Mouse (Mus musculus) frontal cortex, adult 2 months (tissue): ENCODE data around the gene Srsf2. TPM values are rescaled to one million over a fixed set of nuclear protein-coding genes. Genes with fewer than 3 reads are reported as not detected.
"Not testable (repeated sequence)": the region's sequence is repeated elsewhere in the genome, so short reads cannot be mapped to it uniquely, and the experiment has no call there.

Experiments
- DNase-seq, 2 experiments: peaks; one replicate each; pipeline ENCODE4 v3.0.0; 2022; ENCODE audit warnings: low spot score in 1 of 2; ENCODE audit errors: extremely low spot score in 1 of 2
- polyA plus RNA-seq: library from polyadenylated mRNA; depleted of rRNA; stranded (reverse); fragments of >200 nt; gene quantifications from 2 replicates; pipeline ENCODE4 v1.2.3, GENCODE M21; 2012

The Srsf2 gene
- polyA plus RNA-seq, 1 experiment, result 333 TPM

GRCm38 (mm10) chr11:116854279-116854678 lies 1.4 kb upstream of the Srsf2 start:
- no peak for DNase-seq

GRCm38 (mm10) chr11:116853512-116853928 lies 626 bp upstream of the Srsf2 start:
- DNase-seq, result peak; percentile 95 to 98

- peak in 1 of 2 experiments; percentile 73 for DNase-seq
Measured at GRCm38 (mm10) chr11:116852291-116852890, 503 bp downstream of the Srsf2 start, which contains the start of gene Mfsd11. TSS of gene Mfsd11 (plus strand) at chr11:116852440.

GRCm38 (mm10) chr11:116851576-116852290 lies 1.2 kb downstream of the Srsf2 start:
- no peak for DNase-seq

DNA sequence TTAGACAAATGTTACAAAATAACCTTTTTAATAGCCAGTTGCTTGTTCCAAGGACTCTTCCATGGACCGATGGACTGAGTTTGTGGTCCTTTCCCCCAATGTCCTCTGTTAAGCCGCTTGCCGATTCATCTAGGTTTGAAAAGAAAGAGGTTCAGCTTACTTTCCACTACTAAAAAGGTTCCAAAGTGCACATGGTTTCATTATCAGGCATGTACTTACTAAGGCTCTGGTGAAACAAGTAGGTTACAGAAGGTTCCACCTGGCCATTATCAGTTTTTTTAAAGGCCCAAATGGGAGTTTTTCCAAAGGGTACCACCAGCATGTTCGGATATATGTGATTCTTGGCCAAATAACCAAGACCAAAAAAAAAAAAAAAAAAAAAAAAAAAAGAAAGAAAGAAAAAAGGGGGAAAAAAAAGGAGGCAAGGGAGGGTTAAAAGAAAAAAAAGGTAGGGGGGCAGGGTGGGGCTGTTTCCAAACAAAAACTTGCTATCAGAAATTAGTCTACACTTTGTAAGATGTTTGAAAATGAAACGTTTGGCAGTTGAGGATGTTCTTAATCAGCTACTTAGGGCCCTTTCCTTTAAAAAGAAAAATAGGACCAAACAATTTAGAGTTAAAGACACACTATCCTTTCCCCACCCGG lies 1.9 kb downstream of the Srsf2 start:
- no peak for DNase-seq

- no peak for DNase-seq
Measured at GRCm38 (mm10) chr11:116850085-116850484, 2.8 kb downstream of the Srsf2 start.

GRCm38 (mm10) chr11:116849587-116849986 lies 3.3 kb downstream of the Srsf2 start:
- no peak for DNase-seq

DNA sequence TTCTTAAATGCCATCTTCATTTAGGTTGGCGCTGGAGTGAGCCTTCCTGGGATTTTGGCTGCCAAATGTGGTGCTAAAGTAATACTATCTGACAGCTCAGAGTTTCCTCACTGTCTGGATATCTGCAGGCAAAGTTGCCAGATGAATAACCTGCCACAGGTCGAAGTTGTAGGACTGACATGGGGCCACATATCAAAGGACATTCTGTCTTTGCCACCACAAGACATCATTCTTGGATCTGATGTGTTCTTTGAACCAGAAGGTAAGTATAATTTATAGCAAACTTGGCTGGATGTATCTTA lies 4.1 kb downstream of the Srsf2 start:
- not testable (repeated sequence) for DNase-seq

DNA sequence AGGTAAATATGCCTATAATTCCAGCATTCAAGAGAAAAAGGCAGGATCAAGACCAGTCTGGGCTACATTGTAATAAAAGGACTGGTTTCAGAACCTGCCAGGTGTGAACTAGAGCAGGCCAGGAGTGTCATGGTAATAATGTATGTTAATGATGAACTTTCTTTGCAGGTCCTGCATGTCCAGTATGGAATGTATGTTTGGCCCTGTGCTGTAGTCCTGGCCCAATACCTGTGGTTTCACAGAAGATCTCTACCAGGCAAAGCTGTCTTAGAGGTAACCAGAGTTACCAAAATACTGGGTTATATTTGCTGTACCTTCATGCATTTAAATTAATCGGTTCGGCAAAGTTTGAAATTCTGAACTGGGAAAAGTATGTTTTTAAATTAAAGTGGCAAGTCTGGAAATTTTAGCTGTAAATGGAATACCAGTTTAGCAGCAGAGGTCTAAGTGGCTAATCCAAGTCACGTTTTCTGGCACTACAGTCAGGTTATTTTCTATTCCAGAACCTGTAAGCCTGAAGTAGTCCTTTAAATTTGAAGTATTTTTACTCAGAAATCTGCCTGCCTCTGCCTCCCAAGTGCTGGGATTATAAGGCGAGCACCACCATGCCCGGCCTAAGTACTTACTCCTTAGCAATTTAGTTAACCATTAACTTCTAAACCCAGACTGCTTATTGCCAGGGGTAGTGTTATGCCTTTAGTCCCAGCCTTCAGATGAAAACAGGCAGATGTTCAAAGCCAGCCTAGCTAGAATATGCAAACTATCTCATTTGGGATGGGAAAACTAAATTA lies 4.6 kb downstream of the Srsf2 start:
- no peak for DNase-seq

GRCm38 (mm10) chr11:116847187-116848085 lies 5.5 kb downstream of the Srsf2 start:
- no peak for DNase-seq

GRCm38 (mm10) chr11:116846593-116847181 lies 6.2 kb downstream of the Srsf2 start:
- DNase-seq, result no peak

DNA sequence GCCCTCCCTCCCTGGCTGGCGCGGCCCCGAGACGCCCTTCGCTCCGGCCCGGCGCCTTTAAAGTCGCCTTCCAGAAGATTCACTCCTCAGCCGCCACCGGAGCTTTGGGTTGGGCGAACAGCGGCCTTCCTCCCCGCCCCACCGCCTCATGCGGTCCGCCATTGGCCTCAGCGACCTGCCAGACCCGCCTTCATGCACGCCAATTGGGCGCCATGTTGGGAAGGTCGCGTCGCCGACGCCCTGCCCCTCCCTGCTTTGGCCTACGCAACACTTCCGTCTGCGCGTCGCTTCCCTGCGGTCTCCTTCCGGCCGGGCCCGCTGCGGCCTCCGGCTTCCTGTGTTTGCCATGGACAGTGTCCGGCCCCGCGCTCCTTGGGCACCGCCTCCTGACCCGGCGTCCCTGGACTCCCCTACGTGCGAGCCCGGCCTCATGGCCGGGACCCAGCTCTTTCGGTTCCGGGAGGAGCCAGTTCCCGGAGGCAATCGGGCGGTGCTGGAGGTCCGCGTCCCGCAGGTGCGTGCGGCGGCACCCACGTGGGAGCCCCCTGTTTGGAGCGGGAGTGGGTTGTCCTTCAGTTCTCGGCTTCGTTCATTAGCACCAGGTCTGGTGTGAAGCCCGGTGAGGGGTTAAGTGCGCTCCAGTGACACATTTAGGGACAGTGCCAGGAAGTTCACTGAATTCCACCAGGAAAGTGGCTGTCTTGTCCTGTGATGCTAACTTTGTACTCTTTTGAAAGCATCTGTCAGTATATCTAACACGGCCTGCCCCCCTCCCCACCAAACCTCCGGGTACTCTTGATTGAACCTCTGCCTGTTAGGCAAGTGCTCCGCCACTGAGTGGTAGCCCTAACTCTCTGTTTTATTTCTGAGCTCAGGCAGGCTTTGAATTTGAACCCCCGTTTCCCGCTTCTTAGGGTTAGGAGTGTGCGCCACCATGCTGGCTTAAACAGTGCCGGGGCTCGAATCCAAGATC lies 9.3 kb downstream of the Srsf2 start, which contains the start of the genes Mettl23 and Jmjd6:
TSS of gene Mettl23 (plus strand) at position 18 of the 973 bp plus-strand sequence.
TSS of gene Jmjd6 (minus strand) at position 189 of the 973 bp plus-strand sequence.
- peak; percentile 96 to 97 for DNase-seq

- peak in 1 of 2 experiments; percentile 66 for DNase-seq
Measured at GRCm38 (mm10) chr11:116842531-116843260, 10.2 kb downstream of the Srsf2 start.

GRCm38 (mm10) chr11:116840748-116841147 lies 12.1 kb downstream of the Srsf2 start:
- no peak for DNase-seq

GRCm38 (mm10) chr11:116839601-116840000 lies 13.3 kb downstream of the Srsf2 start:
- DNase-seq, result no peak

GRCm38 (mm10) chr11:116838936-116839335 lies 14.0 kb downstream of the Srsf2 start:
- DNase-seq, result no peak

DNA sequence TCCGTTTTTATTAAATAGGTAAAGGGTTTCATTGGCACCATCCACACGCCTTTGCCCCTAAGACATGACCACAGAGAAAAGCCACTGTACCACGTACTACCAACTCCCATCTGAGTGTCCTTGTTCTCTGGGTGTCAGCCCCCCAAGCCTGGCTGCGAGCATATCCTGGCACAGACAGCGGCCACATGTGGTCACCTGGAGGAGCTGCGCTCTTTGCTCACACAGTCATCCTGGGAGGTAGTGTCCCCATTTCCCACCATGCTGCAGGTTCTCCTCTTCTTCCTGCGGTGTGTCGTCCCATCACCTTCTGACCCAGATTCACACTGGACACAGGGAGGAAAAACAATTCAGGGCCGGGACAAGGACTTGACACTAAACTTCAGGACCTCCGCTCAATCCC lies 15.5 kb downstream of the Srsf2 start:
- DNase-seq, result no peak

- DNase-seq, result no peak
Measured at GRCm38 (mm10) chr11:116836283-116836682, 16.6 kb downstream of the Srsf2 start.
